Mouse (Mus musculus) C2C12 (cell line): Measurements from ENCODE around the gene Fdxr.

Source experiments
- CEBPB ChIP-seq: IDR thresholded peaks from one replicate; pipeline ENCODE4 v1.6.1; 2011; ENCODE audit warnings: low read depth, mild to moderate bottlenecking, control low read depth, moderate library complexity
- CTCF ChIP-seq: IDR thresholded peaks from one replicate; pipeline ENCODE4 v1.5.1; 2011; ENCODE audit not compliant: control insufficient read depth, insufficient read depth, insufficient read length
- MAX ChIP-seq: IDR thresholded peaks from one replicate; pipeline ENCODE4 v1.6.1; 2011; ENCODE audit warnings: mild to moderate bottlenecking, control low read depth
- MYOD1 ChIP-seq: IDR thresholded peaks from one replicate; pipeline ENCODE4 v1.6.1; 2011; ENCODE audit warnings: low read depth; ENCODE audit not compliant: control insufficient read depth, insufficient read length
- MYOG ChIP-seq: IDR thresholded peaks from one replicate; pipeline ENCODE4 v1.6.1; 2011; ENCODE audit not compliant: control insufficient read depth, insufficient read length; ENCODE audit errors: extremely low read depth
- USF1 ChIP-seq: IDR thresholded peaks from one replicate; pipeline ENCODE4 v1.6.1; 2011; ENCODE audit warnings: low read depth, mild to moderate bottlenecking, control low read depth, moderate library complexity

GRCm38 (mm10) chr11:115247945-115248344, 28.9 kb downstream of the Fdxr start:
- TF ChIP-seq MYOG (no peak), CTCF (no peak), USF1 (no peak), MAX (no peak), CEBPB (no peak), MYOD1 (no peak)
